Mouse (Mus musculus) bone marrow, adult 2 months (tissue): Measurements from ENCODE around the gene Ndfip2. TPM values are rescaled to one million over a fixed set of nuclear protein-coding genes. Genes with fewer than 3 reads are reported as not detected.

Experiments
- H3K27ac ChIP-seq: fragments of 200-500 bp; 2 replicates; pipeline ENCODE4 v1.5.1; 2012; ENCODE audit warnings: low read depth, mild to moderate bottlenecking, control low read depth, inconsistent platforms, low read length; ENCODE audit not compliant: control insufficient read depth, poor library complexity, insufficient read depth
- H3K4me1 ChIP-seq: fragments of 200-500 bp; 2 replicates; pipeline ENCODE4 v1.6.1; 2011; ENCODE audit warnings: low read length; ENCODE audit not compliant: control insufficient read depth, insufficient read depth
- H3K4me3 ChIP-seq: fragments of 200-500 bp; replicated peaks from 2 replicates; pipeline ENCODE3; 2011; ENCODE audit warnings: mild to moderate bottlenecking, low read depth, low read length, control low read depth; ENCODE audit not compliant: control insufficient read depth
- CTCF ChIP-seq: fragments of 200-500 bp; IDR thresholded peaks from 2 replicates; pipeline ENCODE4 v1.5.1; 2011; ENCODE audit warnings: low read length, control low read depth; ENCODE audit not compliant: control insufficient read depth, insufficient read depth
- POLR2A ChIP-seq: fragments of 200-500 bp; IDR thresholded peaks from 2 replicates; pipeline ENCODE4 v1.6.1; 2011; ENCODE audit warnings: low read depth, mild to moderate bottlenecking, control low read depth, low read length, borderline replicate concordance; ENCODE audit not compliant: control insufficient read depth
- WGBS: fragments of 180-500 bp; shearing (Covaris S2); methylation state at CpG from one replicate; pipeline ENCODE4 v1.1.7; 2018; 5-methylcytosine and 5-hydroxymethylcytosine counted together
- polyA plus RNA-seq: library from polyadenylated mRNA; stranded (reverse); fragments of >200 nt; gene quantifications from 2 replicates; pipeline ENCODE4 v1.2.4, GENCODE M21; 2011; ENCODE audit warnings: low replicate concordance; ENCODE audit not compliant: missing spikeins, insufficient read depth, insufficient read length

Ndfip2 gene
- polyA plus RNA-seq, 1 experiment, result 7.2 TPM

- Histone ChIP-seq H3K4me3 (no peak overlapping the region), H3K4me1 (no peaks in the 10 kb centered on the region), H3K27ac (no peak overlapping the region)
- TF ChIP-seq POLR2A (no peak), CTCF (no peak)
- WGBS, result 52% methylated on average over 5 of the region's 5 CpGs
These were observed 55.5 kb downstream of the Ndfip2 start for GRCm38 (mm10) chr14:105313877-105314276.

GRCm38 (mm10) chr14:105321712-105322111, 63.3 kb downstream of the Ndfip2 start:
- no peak overlapping the region for H3K4me3 ChIP-seq
- 77% methylated on average over 3 of the region's 3 CpGs for WGBS
- no peaks in the 10 kb centered on the region for H3K4me1 ChIP-seq
- TF ChIP-seq CTCF, result no peak
- TF ChIP-seq POLR2A, result no peak
- H3K27ac ChIP-seq, result no peak overlapping the region

GRCm38 (mm10) chr14:105322829-105323228, 64.5 kb downstream of the Ndfip2 start:
- Histone ChIP-seq H3K4me3 (no peak overlapping the region), H3K27ac (no peak overlapping the region), H3K4me1 (no peaks in the 10 kb centered on the region)
- 84% methylated on average over 5 of the region's 5 CpGs for WGBS
- TF ChIP-seq CTCF, result no peak
- TF ChIP-seq POLR2A, result no peak

- TF ChIP-seq POLR2A (no peak), CTCF (no peak)
- H3K4me3 ChIP-seq, result no peak overlapping the region
- no peaks in the 10 kb centered on the region for H3K4me1 ChIP-seq
- 82% methylated on average over 9 of the region's 9 CpGs for WGBS
- H3K27ac ChIP-seq, result no peak overlapping the region
These were observed 65.1 kb downstream of the Ndfip2 start for GRCm38 (mm10) chr14:105323448-105323847.

- H3K27ac ChIP-seq, result no peak overlapping the region
- peak overlapping the region; percentile 49 for H3K4me3 ChIP-seq
- TF ChIP-seq CTCF, result no peak
- WGBS, result 9% methylated on average over 13 of the region's 13 CpGs
- H3K4me1 ChIP-seq, result no peaks in the 10 kb centered on the region
These were observed 70.3 kb downstream of the Ndfip2 start for GRCm38 (mm10) chr14:105328397-105329302.

- TF ChIP-seq CTCF (no peak), POLR2A (no peak)
- Histone ChIP-seq H3K4me3 (no peak overlapping the region), H3K4me1 (no peaks in the 10 kb centered on the region), H3K27ac (no peak overlapping the region)
- 78% methylated on average over 16 of the region's 16 CpGs for WGBS
These were observed 75.2 kb downstream of the Ndfip2 start for GRCm38 (mm10) chr14:105333475-105334094.

GRCm38 (mm10) chr14:105341765-105342164, 83.4 kb downstream of the Ndfip2 start:
- Histone ChIP-seq H3K27ac (no peak overlapping the region), H3K4me3 (no peak overlapping the region), H3K4me1 (no peaks in the 10 kb centered on the region)
- 76% methylated on average over 8 of the region's 8 CpGs for WGBS
- TF ChIP-seq CTCF (no peak), POLR2A (no peak)

GRCm38 (mm10) chr14:105354121-105354520, 95.7 kb downstream of the Ndfip2 start:
- 62% methylated on average over 11 of the region's 11 CpGs for WGBS
- no peak for TF ChIP-seq POLR2A
- no peak for TF ChIP-seq CTCF
- Histone ChIP-seq H3K27ac (no peak overlapping the region), H3K4me3 (no peak overlapping the region), H3K4me1 (no peaks in the 10 kb centered on the region)

Other genes with a start within 250 kb of the Ndfip2 start
- 20.6 and 35.4 TPM in 2 replicates for gene Rbm26, start 81.2 kb upstream of the Ndfip2 start, polyA plus RNA-seq